Mouse (Mus musculus) stomach, embryonic 16.5 days (tissue): ENCODE measurements around the gene Ranbp17. TPM values are rescaled to one million over a fixed set of nuclear protein-coding genes. Genes with fewer than 3 reads are reported as not detected.

Source experiments
- ATAC-seq: fragments of 200-750 bp; cut with Nextera tagmentation; 2 replicates; pipeline ENCODE4 v1.8.0; 2017; ENCODE audit warnings: moderate number of reproducible peaks, moderate TSS enrichment; ENCODE audit not compliant: insufficient read depth, low FRiP score
- H3K27ac ChIP-seq: fragments of 300-500 bp; sonication (generic); 2 replicates; pipeline ENCODE4 v1.5.1; 2014; ENCODE audit warnings: low read length
- H3K27me3 ChIP-seq: fragments of 300-500 bp; sonication (generic); 2 replicates; pipeline ENCODE4 v1.6.1; 2014; ENCODE audit warnings: low read length, control low read depth, mixed read lengths; ENCODE audit not compliant: control insufficient read depth, insufficient read depth
- H3K36me3 ChIP-seq: fragments of 300-500 bp; sonication (generic); 2 replicates; pipeline ENCODE4 v1.6.1; 2014; ENCODE audit warnings: low read length; ENCODE audit not compliant: control insufficient read depth, insufficient read depth
- H3K4me1 ChIP-seq: fragments of 300-500 bp; sonication (generic); 2 replicates; pipeline ENCODE4 v1.6.1; 2014; ENCODE audit warnings: low read length, control low read depth, mixed read lengths; ENCODE audit not compliant: control insufficient read depth, insufficient read depth
- H3K4me2 ChIP-seq: fragments of 300-500 bp; sonication (generic); 2 replicates; pipeline ENCODE4 v1.6.1; 2014; ENCODE audit warnings: low read depth, low read length, mixed read lengths
- H3K4me3 ChIP-seq: fragments of 300-500 bp; sonication (generic); replicated peaks from 2 replicates; pipeline ENCODE4 v1.5.1; 2014; ENCODE audit warnings: mild to moderate bottlenecking, low read length
- H3K9ac ChIP-seq: fragments of 300-500 bp; sonication (generic); 2 replicates; pipeline ENCODE4 v1.6.1; 2014; ENCODE audit warnings: low read length
- H3K9me3 ChIP-seq: fragments of 300-500 bp; sonication (generic); replicated peaks from 2 replicates; pipeline ENCODE4 v1.6.1; 2016; ENCODE audit warnings: low read length, control low read depth; ENCODE audit not compliant: control insufficient read depth
- WGBS: fragments of 180-500 bp; shearing (Covaris S2); extraction: QIAGEN DNeasy Blood & Tissue Kit; methylation state at CpG from one replicate; pipeline ENCODE4 v1.1.7; 2014; 5-methylcytosine and 5-hydroxymethylcytosine counted together
- polyA plus RNA-seq: library from polyadenylated mRNA; unstranded; fragments of >200 nt; fragmentation: Nextera tagmentation; extraction: Ambion mirVana; gene quantifications from 2 replicates; pipeline ENCODE4 v1.2.1, GENCODE M21; 2015

Ranbp17 gene
- polyA plus RNA-seq, 1 experiment from 2014 or later: 4.4 TPM

DNA sequence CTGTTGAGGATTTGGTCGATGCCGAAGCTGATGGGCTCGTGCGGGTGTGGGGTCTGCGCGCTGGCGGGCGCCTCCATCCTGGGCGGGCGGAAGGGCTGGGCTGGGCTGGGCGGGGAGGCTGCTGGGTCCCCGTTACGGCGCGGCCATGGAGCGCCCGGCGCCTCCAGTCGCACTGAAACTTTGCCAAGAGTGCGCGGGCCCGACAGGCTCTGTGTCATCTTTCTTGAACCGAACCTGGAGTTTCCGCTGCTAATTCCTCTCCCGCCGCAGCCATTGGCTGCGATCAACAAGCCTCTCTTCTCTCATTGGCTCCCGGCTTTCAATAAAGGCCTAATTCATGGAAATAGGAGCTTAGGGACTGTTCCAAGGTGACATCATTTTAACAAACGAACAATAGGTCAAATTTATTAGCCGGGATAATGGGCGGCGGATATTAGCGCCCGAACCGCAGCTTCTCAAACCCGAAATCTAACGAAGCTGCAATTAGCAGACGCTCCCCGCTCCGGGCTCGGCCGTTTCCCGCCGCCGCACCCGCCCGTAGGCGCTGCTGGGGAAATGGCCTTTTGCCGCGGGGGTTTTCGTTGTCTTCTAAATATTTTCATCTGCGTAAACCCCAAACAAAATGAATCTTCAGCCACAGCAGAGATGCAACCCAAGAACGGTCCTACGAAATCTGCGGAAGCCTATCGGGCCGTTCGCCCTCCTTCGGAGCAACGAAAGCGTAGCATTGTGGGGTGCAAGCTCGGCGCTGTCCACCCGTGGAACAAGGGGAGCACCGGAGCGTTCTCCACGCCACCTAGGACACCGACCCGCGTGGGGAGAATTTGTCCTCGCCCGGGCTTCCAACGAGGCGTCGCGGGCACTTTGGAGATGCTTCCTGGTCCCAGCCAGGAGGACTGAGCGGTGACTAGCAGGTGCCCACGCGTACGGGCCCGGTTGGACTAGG lies 309.9 kb downstream of the Ranbp17 start, which contains the start of gene Tlx3:
Tlx3 (minus strand) TSS at position 207 of the 946 bp plus-strand sequence.
- no peaks in the 10 kb centered on the region for H3K9me3 ChIP-seq
- no peak within 1 kb of the TSS for H3K27ac ChIP-seq
- no peak for ATAC-seq
- H3K4me3 ChIP-seq: peak within 1 kb of the TSS; percentile 29
- peak within 1 kb of the TSS; percentile 37 for H3K4me2 ChIP-seq
- no peaks in the 10 kb centered on the region for H3K36me3 ChIP-seq
- no peak within 1 kb of the TSS for H3K9ac ChIP-seq
- H3K27me3 ChIP-seq: peaks cover 87% of the 10 kb centered on the region
- H3K4me1 ChIP-seq: peaks cover 25% of the 10 kb centered on the region
- 1% methylated on average over 81 of the region's 81 CpGs for WGBS

DNA sequence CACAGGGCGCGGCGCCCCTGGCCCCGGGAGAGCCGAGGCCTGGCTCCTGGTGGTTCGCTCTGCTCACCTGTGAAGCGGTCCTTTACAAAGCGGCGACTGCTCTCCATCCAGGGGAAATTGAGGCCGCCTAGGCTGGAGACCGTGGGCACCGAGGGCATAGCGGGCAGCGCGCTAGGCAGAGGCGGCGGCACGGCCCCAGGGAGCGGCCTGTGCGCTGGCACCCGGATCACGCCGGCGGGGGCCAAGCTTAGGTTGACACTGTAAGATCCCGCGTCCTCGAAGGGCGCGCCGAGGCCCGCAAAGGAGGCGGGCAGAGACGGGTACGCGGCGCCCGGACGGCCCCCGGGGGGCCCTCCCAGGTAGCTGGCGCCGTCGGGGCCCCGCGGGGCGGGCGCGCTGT lies 310.6 kb downstream of the Ranbp17 start:
- peak overlapping the region; percentile 29 for H3K4me3 ChIP-seq
- peaks cover 94% of the 10 kb centered on the region for H3K27me3 ChIP-seq
- WGBS: 2% methylated on average over 46 of the region's 47 CpGs
- H3K36me3 ChIP-seq: no peaks in the 10 kb centered on the region
- H3K4me2 ChIP-seq: peak overlapping the region; percentile 37
- no peak overlapping the region for H3K9ac ChIP-seq
- no peak for ATAC-seq
- H3K9me3 ChIP-seq: no peaks in the 10 kb centered on the region
- peaks cover 25% of the 10 kb centered on the region for H3K4me1 ChIP-seq
- no peak overlapping the region for H3K27ac ChIP-seq

DNA sequence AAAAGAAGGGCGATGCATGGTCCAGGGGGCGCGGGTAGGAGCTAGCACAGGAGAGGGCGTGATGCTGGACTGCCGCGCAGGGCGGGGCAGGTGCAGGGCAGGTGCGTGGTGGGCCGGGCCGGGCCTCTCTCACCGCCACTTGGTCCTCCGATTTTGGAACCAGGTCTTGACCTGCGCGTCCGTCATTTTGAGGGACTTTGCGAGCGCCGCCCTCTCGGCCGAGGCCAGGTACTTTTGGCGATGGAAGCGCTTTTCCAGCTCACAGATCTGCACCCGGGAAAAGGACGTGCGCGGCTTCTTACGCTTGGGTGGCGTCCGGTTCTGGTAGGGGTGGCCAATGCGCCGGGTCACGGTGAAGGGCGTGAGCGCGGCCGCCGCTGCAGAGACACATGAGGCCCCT lies 311.2 kb downstream of the Ranbp17 start:
- Histone ChIP-seq H3K9ac (no peak overlapping the region), H3K9me3 (peaks cover 7% of the 10 kb centered on the region; the same call in 1 of the 2 replicates), H3K4me3 (no peak overlapping the region; the same call in 1 of the 2 replicates), H3K4me2 (no peak overlapping the region), H3K36me3 (no peaks in the 10 kb centered on the region), H3K27me3 (peaks cover 96% of the 10 kb centered on the region), H3K27ac (no peak overlapping the region), H3K4me1 (peaks cover 25% of the 10 kb centered on the region)
- no peak for ATAC-seq
- WGBS: 2% methylated on average over 37 of the region's 37 CpGs

DNA sequence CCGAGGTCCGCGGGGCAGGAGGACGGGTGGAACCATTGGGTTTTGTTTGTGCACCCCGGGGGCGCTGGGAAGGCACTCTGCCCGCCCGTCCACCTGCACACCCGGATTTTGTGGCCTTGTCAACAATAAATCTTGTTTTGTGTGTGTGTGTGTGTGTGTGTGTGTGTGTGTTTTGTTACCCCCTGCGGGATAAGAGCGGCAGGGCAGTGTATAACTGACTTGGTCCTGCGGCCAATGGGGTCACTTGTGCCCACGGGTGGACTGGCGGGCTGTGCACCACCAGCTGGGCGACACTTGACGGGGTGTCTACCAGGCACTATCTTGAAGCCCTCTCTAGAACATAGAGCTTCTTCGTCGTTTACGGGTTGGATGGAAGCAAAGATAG lies 311.9 kb downstream of the Ranbp17 start:
- H3K4me2 ChIP-seq: peak overlapping the region; percentile 46; the same call in 1 of the 2 replicates
- peaks cover 96% of the 10 kb centered on the region for H3K27me3 ChIP-seq
- 4% methylated on average over 19 of the region's 19 CpGs for WGBS
- H3K27ac ChIP-seq: no peak overlapping the region
- H3K9ac ChIP-seq: no peak overlapping the region
- no peaks in the 10 kb centered on the region for H3K36me3 ChIP-seq
- ATAC-seq: no peak
- H3K9me3 ChIP-seq: peaks cover 9% of the 10 kb centered on the region; the same call in 1 of the 2 replicates
- H3K4me3 ChIP-seq: peak overlapping the region; percentile 27
- H3K4me1 ChIP-seq: peaks cover 25% of the 10 kb centered on the region

DNA sequence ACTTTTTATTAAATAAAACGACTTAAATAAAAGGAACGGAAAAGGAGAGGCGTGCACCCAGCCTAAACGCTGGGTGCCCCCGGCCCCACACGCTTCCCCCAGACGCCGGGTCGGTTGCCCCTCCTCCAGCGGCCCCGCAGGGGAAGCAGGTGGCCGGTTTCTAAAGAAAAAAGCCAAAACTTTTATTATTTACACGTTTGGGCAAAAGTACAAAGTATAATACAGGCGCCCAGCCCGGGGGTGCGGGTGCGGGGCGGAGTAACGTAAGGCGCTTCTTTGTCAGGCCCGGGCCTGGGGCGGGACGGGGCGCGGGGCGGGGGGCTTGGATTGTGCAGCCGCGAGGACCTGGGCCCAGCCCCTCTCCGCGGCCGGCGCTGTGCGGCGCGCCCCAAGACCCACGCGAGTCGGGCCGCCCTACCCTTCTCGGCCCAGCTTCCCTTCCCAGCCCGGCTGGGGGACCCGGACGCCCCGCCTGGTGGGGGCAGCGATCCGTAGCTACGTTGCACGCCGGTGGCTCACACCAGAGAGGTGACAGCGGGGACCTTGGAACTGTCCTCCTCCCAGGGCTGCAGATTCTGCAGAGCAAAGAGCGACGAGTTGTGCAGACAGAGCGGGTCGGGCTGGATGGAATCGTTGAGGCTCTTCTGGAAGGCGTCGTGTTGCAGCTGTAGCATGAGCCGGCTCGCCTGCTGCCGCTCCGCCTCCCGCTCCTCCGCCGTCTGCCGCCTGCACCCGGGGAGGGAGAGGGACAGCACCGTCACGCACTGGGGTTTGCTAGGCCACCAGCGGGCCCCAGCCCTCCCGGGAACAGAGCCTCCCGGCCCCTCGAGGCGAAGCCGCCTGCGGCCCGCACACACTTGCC lies 312.6 kb downstream of the Ranbp17 start:
- peak; percentile 47; the same call in 1 of the 2 replicates for ATAC-seq
- Histone ChIP-seq H3K9ac (no peak overlapping the region), H3K4me2 (peak overlapping the region; percentile 46), H3K36me3 (no peaks in the 10 kb centered on the region), H3K27me3 (peaks cover 96% of the 10 kb centered on the region), H3K4me1 (peaks cover 25% of the 10 kb centered on the region), H3K9me3 (peaks cover 9% of the 10 kb centered on the region; the same call in 1 of the 2 replicates), H3K4me3 (peak overlapping the region; percentile 27), H3K27ac (no peak overlapping the region)
- 1% methylated on average over 75 of the region's 76 CpGs for WGBS

DNA sequence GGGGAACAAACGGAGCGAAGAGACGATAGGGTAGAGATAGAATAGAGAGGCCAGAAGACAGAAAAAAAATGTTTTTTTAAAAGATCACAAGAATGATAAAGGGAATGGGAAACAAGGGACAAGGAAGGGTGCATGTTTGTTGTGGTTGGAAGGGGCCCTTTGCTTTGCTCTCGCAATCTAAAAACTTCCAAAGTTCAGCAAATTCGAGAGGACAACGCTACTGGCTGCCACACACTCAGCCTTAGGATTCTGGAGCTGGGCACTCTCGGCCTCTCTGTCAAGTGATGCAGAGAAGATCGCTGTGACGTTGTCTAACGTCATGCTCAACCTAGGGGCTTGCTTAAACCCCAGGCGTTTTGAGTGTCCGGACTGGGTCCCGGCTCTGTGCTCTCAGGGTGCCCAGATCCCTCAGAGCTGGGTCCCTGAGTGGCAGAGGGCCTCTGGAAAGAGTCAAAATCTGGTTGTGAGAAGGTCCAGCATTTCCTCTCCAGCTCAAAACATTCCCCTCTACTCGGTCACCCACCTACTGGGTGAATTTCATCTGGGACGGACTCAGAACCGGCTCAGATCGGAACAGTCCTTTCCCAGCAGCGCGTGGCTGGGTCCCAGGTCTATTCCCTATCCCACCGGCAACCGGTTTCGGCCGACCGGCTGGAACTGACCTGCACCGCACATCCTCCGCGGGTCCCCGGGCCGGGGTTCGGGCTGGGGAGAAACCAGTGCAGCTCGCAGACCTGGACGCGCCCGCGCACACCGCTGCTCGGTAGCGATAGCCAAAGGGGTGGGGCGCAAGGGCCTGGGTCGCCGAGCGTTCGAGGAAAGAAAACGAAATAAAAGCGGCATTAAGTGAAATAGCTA lies 313.4 kb downstream of the Ranbp17 start:
- peaks cover 96% of the 10 kb centered on the region for H3K27me3 ChIP-seq
- no peak for ATAC-seq
- H3K27ac ChIP-seq: no peak overlapping the region
- 2% methylated on average over 45 of the region's 45 CpGs for WGBS
- H3K9me3 ChIP-seq: peaks cover 9% of the 10 kb centered on the region; the same call in 1 of the 2 replicates
- peak overlapping the region; percentile 46 for H3K4me2 ChIP-seq
- H3K4me3 ChIP-seq: peak overlapping the region; percentile 27
- H3K9ac ChIP-seq: no peak overlapping the region
- H3K36me3 ChIP-seq: no peaks in the 10 kb centered on the region
- H3K4me1 ChIP-seq: peaks cover 25% of the 10 kb centered on the region

DNA sequence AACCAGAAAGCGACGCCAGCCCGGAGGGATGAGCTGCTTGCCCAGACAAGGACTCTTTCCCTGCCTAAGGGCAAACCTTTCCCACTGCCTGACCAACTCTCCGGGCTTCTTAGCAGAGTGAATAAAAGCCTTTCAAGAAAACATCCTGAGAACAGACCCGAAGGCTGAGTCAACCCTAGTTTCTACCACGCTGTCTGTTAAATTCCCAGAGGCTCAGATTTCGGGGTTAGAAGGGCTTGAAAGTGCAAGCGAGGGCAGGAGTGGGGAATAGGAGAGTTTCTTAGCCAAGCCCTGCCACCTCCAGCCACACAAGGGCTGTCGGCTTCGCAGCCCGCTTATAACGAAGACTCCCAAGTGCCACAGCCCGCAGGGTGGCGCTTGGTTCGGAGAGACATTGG lies 314.4 kb downstream of the Ranbp17 start:
- no peak for ATAC-seq
- Histone ChIP-seq H3K36me3 (no peaks in the 10 kb centered on the region), H3K4me2 (no peak overlapping the region), H3K4me1 (peaks cover 25% of the 10 kb centered on the region), H3K27ac (no peak overlapping the region), H3K9ac (no peak overlapping the region), H3K9me3 (peaks cover 9% of the 10 kb centered on the region; the same call in 1 of the 2 replicates), H3K27me3 (peaks cover 92% of the 10 kb centered on the region), H3K4me3 (no peak overlapping the region)
- WGBS: 5% methylated on average over 15 of the region's 15 CpGs

DNA sequence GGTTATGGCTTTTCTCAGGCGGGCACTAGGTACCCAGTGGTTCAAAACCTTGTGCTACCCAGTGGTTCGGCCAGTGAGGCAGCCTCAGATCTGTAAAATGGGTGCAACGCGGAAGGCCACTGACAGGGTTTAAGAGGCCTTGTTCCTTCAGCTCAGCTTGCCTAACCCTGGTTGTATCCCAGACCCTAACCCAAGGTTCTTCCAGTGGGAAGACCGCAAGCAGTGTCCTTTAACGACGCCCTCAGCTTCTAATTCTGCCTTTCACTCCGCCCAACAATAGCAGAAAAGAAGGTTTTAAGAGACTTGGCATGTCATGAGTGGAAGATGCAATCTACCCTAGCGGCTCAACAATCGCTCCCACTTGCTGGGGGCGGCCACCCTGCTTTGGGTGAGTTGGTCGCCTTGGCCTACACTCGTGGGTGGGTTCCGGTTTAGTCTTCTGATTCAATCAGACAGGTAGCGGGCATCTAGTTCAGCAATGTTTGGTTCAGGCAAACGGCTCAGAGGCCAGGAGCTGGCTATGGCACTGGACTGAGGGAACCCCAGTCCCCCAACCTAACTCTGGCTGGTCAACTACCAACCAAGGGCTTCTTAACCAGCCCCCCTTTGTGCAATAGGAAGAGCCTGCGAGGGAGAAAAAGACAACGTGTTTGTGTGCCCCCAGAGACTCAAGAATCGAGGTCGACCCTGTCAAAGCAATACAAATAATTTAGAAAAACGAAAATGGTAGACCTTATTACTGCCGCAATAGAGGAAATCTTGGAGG lies 315.0 kb downstream of the Ranbp17 start:
- Histone ChIP-seq H3K4me1 (peaks cover 20% of the 10 kb centered on the region), H3K9me3 (peaks cover 9% of the 10 kb centered on the region; the same call in 1 of the 2 replicates), H3K9ac (no peak overlapping the region), H3K27me3 (peaks cover 93% of the 10 kb centered on the region), H3K4me3 (no peak overlapping the region), H3K27ac (no peak overlapping the region), H3K4me2 (no peak overlapping the region), H3K36me3 (no peaks in the 10 kb centered on the region)
- 24% methylated on average over 22 of the region's 22 CpGs for WGBS
- ATAC-seq: no peak
